Mouse (Mus musculus) left cerebral cortex, postnatal 4 days (tissue): Measurements from ENCODE around the gene Tacc2. TPM values are rescaled to one million over a fixed set of nuclear protein-coding genes. Genes with fewer than 3 reads are reported as not detected.
"Not testable (repeated sequence)": the region's sequence is repeated elsewhere in the genome, so short reads cannot be mapped to it uniquely, and the experiment has no call there.

ENCODE experiments used
- DNase-seq: peaks from one replicate; pipeline ENCODE4 v3.0.0-alpha.2; 2022
- intact Hi-C: fragments of 180-260 bp; cut with DNase I; formaldehyde crosslinking; loops from one replicate; pipeline ENCODE4 v1.15.1; 2025
- total RNA-seq, 2 experiments: library from RNA; stranded (reverse); gene quantifications; 2 replicates each; pipeline ENCODE4 v1.2.3; 2021

The Tacc2 gene
- total RNA-seq, 2 experiments from 2014 or later = 101 to 102 TPM

DNA sequence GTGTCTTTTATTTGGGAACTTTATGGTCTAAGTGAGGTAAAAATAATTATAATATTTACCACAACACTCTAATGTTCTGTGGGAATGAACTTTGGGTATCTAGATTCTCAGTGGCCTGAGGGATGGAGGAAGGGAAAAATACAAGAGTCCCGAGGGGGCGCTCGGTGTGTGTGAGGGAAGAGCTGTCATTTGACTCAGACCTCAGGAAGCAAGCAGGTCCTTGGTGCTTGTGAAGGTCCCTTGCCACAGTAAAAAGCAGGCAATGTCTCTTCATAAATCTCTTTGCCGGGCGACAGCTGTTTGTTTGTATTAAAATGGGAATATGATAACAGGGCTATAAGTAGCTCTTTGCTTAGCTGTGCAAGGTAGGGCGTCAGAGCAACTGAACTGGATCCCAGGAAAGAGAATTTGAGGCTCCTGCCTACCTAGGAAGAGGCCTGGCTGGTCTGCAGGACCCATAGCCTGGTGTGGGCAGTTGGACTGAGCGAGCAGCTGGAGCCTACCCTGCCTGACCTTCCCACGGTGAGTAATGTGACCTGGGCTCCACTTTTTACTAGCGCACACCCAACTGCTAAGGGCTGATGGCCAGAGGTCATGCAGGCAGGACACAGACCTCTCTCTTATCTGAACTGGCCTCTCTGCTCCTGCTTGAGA lies 8.3 kb upstream of the Tacc2 start:
- DNase-seq = no peak
- intact Hi-C loops = no loop called here

DNA sequence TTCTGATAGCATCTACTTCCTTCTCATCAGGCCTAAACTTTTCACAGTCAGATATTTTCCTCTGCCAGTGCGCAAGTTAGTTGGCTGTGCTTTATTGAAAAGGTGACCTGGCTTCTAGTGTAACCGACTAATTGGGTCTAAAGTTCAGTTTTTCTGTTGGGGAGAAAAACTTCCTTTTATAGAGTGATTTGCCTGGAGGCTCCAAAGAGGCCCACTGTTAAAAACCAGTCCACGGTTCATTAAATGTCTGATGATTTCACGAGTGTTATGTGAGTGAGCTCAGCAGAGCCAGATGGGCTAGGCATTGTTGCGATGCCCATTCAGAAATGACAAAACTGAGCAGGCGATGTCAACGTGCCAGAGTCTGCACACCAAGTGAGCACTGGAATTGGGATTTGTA lies 6.8 kb upstream of the Tacc2 start:
- DNase-seq = no peak
- intact Hi-C loops = no loop called here

DNA sequence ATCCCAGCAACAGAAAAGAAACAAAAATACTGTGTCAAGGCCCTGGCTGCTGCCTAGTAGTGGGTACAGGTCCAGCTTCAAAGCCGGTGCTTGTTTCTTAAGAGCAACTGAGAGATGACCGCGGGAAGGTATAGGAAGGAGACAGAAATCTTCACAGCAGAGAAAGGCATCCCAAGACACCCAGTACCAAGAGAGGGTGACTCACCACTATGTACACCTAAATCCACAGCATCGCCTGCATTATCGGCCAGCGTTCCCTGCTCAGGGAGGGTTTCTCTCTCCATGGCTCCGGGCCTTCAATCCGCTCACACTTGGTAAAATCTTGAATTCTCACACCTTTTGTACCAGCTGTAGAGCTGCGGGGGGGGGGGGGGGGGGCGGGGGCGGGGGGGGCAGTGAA lies 4.4 kb upstream of the Tacc2 start, which contains the start of gene Nsmce4a:
Gene Nsmce4a, minus strand, starts transcription at position 298 of the 400 bp plus-strand sequence.
- intact Hi-C loops = no loop called here
- no peak for DNase-seq

DNA sequence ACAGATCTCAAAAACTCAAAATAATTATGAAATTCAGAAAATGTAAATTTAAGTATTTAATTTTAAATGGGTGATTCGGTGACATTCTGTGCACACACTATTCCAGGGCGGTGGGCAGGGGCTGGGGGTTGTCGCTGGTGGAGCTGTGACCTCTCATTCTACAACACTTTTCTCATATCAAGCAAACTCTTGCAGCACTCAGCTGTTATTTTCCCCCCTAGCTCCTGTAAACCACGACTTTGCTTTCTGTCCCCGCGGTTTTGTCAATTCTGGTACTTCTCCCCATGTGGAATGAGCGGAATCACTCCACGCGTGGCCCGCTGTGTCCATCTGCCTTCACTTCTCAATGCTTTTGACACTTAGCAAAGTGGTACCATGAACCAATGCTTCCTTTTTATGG lies 3.5 kb upstream of the Tacc2 start:
- DNase-seq = no peak
- intact Hi-C loops = no loop called here

DNA sequence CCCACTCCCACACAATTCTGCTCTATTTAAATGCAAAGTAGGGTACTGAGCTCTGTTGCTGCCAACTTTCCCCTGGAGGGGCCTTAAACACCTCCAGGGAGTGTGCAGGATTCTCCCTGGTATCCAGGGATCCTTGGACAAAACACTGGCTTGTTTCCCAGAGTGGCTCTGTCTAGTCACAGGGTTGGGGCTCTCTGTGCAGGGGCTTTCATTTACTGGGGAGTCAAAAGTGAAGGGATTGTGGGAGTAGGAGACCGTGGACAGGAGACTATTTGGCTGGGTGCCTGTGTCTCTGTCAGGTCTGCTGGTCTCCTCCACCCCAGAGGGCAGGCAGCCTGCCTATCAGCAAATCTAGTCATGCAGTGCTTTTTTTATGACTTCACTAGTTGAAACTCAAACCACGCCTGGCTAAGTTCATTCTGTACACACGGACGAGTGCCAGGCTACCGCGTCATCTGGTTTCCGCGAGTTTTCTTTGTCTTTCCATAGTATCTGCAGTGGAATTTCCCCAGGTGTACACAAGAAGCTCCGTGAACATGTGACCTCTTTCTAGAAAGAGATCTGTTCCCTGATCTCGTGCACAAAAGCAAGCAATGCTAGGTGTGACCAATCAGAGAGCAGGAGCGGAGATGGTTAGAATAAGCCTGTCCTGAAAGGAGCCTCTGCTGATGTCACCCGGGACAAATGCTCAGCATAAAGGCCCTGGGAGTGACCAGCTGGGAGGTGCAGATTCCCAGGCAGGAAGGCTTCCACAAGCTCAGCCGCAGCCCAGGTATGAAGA lies 2.8 kb upstream of the Tacc2 start:
- intact Hi-C loops = no loop called here
- peak; percentile 19 for DNase-seq

DNA sequence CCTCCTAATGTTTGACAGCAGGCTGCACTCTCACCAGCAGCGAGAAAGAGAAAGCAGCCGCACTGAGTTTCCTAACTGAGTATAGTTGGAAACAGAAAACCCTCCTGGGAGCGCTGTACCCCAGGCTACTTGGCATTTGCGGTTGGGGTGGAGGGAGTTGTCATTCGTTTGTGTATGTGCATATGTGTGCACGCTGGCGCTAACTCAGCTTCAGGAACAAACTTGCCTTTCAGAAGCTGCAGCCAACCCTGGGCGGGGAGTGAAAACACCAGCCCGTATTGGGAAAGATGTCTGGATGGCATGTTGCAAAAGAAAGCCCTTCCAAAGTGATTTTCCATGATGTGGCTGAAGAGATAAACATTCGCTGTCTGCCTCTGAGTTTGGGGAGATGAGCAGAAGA lies 257 bp upstream of the Tacc2 start:
- intact Hi-C loops = no loop called here
- DNase-seq = no peak

DNA sequence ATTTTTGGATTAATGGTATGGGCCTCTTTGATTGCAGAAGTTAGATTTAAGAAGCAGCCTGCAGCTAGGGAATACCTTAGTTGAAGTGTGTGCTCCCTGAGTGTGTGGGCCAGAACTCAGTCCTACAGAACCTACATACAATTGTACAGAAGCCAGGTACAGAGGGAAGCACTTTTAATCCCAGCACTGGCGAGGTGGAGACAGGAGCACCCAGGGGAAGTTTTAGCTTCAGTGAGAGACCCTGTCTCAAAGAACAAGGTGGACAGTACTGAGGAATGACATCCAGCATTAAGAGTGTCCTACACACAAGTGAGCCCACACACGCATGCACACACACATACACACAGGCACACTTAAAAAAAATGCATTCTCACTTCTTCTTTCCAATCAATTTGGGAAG lies 828 bp downstream of the Tacc2 start:
- intact Hi-C loops = no loop called here

DNA sequence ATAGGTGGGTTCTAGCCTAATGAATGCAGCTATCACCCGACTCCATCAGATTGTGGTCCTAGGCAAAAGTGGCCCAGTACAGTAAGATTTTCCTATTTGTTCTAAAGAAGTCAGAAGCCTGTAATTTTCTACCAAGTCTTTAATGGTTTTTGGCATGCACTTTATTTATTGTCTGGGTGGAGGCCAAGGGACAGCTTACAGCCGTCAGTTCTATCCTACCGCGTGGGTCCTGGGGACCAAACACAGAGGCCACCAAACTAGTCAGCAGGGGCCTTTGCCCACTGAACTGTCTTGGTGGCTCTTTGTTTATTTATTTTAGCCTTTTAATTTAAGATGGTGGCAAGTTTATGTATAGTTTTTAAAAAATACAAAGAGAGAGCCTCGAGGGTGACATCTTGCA lies 1.4 kb downstream of the Tacc2 start:
- no peak for DNase-seq
- intact Hi-C loops = no loop called here

More for the DNA sequence above, 828 bp downstream of the Tacc2 start:
- DNase-seq = no peak

DNA sequence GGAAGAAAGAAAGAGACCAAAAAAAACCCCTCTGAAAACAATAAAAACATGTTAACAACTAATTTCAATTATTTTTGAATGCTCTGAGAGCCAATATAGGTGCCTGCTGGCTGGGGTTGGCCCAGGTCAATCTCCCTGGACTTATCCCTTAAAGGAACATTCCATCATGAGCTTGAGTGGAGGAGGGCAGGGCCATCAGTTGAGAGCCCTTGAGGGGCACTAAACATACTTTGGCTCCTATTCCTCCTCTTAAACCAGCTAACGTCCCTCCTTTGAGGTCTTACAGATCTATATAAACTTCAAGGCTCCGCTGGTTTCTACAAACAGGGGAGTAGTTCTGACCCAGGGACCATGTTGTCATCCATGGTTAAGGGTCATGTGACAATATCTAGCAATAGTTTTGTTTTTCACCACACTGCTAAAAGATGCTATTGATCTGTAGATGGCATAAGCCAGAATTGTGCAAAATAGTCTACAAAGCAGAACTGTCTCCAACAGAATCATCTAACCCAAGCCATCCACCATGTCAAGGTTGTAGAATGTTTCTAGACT lies 9.4 kb downstream of the Tacc2 start:
- intact Hi-C loops = no loop called here
- DNase-seq = no peak

DNA sequence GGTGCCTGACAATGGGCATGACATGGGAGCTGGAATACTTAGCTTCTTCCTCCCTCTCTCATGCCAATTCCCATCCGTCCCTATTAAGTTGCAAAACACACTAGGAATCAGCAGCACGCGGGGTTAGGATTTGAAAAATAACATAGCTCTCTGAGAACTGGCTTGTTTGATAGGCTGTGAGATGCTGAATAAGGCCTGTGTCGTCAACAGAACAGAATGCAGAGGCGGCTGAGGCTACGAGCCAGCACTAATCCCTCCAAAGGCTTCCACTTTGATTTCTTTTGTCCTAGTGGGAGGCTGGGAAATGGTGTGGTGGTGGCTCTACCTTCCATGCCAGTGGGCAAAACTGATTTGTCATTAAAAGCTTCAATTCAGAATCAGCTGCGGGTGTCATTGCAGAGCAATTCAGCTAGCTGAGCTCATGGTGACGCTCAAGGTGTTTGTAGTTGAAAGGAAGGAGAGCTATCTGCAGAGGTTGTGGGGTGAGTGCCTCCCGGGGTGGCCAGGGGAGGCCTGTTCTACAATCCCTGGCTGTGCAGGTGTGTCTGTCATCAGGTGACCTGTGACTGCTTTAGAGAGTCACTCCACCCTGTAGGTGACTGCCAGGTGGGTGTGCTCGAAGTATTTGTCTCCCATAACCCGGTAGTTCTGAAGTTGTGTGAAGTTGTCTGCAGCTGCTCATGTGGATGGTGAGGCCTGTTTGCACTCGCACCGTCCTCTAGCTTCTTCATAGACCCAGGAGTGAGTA lies 13.0 kb downstream of the Tacc2 start:
- DNase-seq = no peak
- intact Hi-C loops = no loop called here

DNA sequence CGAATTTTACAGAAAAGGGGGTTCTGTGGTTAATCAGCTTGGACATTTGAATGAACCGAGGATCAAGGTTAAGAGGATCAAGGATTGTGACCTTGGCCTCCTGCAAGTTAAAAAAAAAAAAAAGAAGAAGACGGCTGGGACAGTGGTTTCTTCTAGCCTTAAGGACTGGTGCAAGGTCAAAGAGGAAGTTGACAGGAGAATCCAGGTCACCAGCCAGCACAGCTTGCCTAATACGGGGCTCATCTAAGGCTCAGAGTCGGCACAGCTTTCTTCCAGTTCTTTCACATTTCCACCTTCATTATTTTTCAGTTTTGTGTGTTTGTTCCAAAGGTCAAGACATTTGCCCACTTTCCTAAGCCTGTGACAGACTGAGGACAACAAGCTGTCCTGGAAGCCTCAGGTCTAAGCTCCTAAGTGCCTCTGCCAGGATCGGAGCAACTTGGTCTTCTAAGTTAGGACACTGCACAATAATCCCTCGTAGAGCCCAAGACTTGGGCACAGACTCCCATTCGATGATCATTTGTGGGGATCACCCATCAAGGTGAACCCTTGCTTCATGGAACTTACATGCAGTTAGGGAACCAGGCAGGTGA lies 13.7 kb downstream of the Tacc2 start:
- intact Hi-C loops = no loop called here
- no peak for DNase-seq

DNA sequence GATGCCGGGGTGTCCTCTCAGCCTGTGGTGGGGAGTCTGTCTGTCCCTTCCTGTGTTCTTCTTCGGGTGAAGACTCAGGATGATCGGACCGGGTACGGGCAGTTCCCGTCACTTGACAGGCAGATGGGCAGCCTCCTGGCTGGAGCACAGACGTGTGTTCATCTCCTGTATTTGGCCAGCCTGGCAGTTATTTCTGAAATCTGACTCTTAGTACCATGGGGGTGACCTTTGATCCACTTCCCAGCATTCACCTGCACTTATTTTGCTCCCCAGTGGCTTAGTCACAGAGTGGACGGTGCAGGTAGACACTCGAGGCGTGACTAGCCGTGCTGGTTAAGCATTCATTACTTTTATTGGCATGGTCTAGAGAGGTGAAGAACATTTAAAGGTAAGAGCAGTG lies 15.7 kb downstream of the Tacc2 start:
- intact Hi-C loops, DNase-seq: not testable (repeated sequence)

DNA sequence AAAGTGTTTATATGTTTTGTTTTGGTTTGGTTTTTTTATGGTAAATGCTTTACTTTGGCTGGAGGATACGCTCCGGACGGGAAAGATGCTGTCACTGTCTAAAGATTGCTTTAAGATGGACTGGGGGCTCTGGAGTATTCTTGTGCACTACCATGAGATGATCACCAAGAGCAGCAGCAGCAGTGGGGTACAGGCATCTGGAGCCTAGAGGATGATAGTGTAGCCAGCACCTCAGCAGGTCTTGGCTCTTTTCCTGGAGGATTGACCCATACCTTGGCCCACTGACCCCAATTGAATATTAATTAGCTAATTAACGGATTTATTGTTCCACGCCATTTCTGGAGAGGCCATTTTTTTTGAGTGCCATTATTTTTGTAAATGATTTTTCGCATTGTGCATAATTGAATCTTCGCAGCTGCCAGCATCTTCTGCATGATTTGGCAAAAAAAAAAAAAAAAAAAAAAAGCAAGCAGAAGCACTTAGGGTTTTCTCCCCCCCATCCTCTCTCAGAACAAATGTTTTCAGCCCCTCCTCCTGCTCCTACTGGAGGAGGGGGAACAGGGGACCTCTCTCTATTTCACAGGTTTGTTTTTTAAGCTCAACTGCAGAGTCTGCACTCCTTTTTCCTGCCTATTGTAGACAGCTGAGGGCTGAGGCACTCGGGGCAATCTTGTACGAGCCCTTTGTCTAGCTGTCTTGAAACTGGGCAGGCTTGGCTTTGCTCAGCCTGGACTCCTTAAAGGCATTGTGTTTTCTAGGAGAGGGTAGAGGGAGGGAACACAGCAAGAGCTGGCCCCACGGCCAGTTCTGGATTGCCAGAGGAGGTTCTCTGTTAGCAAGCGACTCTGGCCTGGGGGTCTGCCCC lies 16.4 kb downstream of the Tacc2 start:
- DNase-seq = peak; percentile 57
- intact Hi-C loops = not testable (repeated sequence)

DNA sequence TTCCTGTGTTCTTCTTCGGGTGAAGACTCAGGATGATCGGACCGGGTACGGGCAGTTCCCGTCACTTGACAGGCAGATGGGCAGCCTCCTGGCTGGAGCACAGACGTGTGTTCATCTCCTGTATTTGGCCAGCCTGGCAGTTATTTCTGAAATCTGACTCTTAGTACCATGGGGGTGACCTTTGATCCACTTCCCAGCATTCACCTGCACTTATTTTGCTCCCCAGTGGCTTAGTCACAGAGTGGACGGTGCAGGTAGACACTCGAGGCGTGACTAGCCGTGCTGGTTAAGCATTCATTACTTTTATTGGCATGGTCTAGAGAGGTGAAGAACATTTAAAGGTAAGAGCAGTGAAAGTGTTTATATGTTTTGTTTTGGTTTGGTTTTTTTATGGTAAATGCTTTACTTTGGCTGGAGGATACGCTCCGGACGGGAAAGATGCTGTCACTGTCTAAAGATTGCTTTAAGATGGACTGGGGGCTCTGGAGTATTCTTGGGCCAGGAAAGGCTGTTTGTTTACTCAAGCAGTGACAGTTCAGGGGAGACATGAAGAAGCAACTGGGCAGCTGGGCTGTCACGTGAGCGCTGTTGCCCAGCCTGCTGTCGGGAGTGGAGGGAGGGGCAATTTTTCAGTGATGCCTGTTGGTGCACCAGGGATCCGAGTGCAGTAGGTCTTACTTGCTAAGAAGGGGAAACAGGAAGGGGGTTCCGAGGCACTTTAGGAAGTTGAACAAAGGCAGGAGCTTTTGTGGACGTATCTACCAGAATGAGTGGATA lies 19.0 kb downstream of the Tacc2 start:
- DNase-seq = peak; percentile 38
- intact Hi-C loops = not testable (repeated sequence)

DNA sequence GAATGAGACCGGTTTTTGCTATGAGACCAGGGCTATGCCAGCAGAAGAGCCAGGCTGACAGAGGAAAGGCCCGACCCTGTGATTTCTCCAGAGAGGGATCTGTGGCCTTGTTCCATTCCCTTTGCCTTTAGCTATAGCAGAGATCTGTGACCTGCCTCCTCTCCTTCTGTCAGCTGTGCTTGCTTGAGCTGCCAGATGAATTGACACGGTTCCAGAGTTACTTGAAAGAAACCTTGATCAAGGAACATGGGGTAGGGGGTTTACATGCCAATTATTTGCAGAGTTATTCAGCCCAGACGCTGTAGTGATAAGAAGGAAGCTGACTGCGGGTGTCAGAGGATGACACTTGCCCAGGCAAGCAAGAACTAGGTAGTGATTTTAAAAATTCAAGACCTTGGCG lies 20.3 kb downstream of the Tacc2 start:
- peak; percentile 38 for DNase-seq
- intact Hi-C loops = no loop called here

DNA sequence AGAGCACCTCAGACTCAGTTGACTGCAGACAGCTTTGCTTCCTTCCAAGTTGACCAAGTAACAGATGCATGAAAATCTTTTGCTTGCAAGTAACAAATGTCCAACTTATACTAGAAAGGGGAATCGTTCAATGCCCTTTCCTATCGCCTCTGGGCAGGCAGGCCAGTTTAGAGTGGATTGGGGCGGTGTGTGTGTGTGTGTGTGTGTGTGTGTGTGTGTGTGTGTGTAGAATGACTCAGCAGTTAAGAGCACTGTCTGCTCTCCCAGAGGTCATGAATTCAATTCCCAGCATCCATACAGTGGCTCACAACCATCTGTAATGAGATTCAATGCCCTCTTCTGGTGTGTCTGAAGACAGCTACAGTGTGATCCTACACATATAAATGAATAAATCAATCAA lies 22.8 kb downstream of the Tacc2 start:
- intact Hi-C loops = no loop called here
- no peak for DNase-seq

DNA sequence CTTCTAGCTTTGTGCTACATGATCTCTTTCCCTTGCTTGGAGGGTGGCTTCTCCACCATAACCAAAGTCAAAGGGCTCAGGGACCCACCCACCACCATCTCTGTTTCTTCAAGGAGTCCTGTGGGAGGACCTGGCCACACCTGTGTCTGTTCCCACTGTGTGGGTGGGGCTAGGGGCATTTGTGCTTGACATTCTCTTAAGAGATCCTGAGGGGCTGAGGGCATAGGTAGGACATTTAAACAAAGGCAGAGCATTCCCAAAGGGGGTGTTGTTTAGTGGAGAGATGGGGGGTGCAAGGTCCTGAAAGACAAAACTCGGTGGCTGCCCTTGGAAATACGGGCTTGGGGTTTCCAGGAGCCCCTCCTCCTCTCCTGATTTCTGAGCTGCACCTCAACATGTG lies 23.3 kb downstream of the Tacc2 start:
- DNase-seq = no peak
- intact Hi-C loops = no loop called here

DNA sequence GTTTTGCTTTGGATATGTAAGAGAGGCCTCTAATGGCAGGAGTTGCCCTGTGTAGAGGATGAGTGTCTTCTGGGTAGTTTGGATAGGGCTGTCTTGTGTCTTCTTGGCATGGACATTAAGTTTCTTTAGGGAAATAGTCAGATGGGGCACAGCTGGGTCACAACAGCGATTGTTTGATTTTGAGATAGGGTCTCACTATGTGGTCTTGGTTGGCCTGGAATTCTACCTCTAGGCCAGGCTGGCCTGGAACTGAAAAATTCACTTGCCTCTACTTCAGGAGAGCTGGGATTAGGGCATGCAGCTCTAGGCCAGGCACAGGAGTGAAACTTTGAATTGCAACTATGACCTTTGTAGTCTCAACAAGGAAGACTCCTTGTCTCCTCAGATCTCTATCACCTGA lies 25.6 kb downstream of the Tacc2 start:
- no peak for DNase-seq
- intact Hi-C loops = no loop called here

DNA sequence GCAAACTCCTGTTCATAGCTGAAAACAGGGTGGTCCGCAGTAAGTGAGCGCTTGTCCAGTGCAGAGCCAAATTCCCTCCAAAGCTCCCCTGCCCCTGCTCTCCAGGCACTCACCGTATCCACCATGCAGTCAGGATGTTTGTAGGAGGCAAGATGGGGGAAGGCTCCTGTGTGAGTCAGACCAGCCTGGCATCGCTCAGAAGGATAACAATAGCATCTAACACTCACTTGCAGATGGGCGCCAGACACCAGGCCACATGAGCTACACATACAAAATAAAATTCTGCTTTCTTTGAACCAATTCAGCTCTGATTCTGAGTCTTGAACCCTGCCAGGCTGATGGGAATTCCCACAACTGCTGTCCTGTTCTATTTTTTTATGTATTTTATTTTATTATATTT lies 26.3 kb downstream of the Tacc2 start:
- intact Hi-C loops = no loop called here
- no peak for DNase-seq
